Mouse (Mus musculus): Measurements from ENCODE around the gene Mink1.

- TF ChIP-seq CTCF (IDR thresholded peaks at IDR 0.05 in 2 of 3, conservative IDR thresholded peaks at IDR 0.05 in 1 of 3; ENCODE audit: control insufficient read depth in 1 of 3, insufficient read depth in 1 of 3, low read depth in 2 of 3, low read length in 3 of 3, poor library complexity in 1 of 3, severe bottlenecking in 1 of 3) (no peak), POLR2A (IDR thresholded peaks at IDR 0.05; ENCODE audit: control insufficient read depth in 1 of 2, insufficient read depth in 1 of 2, low read depth in 1 of 2, low read length in 2 of 2, poor library complexity in 1 of 2) (no peak), USF1 (IDR thresholded peaks at IDR 0.05; ENCODE audit: low read depth, low read length) (no peak)
Observed at GRCm38 (mm10) chr11:70656964-70657363, 94.3 kb downstream of the Mink1 start, which contains the start of gene Eno3.

All from MEL (cell line).